Comparison of ENCODE assay signal across 28 mouse cellular contexts in genomic region chr5:69802612-69803011, GRCm38 (mm10).
DNase-seq lines count a peak whose midpoint lies in the region; ATAC-seq and TF ChIP-seq lines count a peak whose summit lies in the region.
"Had no signal": no experiment of that assay in that cellular context is flagged by ENCODE, and none has a peak within 500 bp of the region (broad histone marks: within the 10 kb centered on the region; RNA-seq: fewer than 3 reads in every experiment).

No protein-coding gene starts in this region.

- H3K27ac ChIP-seq in layer of hippocampus, adult 2 months, result peak overlapping the region; percentile 71
- H3K27ac ChIP-seq: embryonic facial prominence, embryonic 10.5 days; embryonic facial prominence, embryonic 13.5 days; forebrain, embryonic 12.5 days; forebrain, embryonic 15.5 days; heart, embryonic 15.5 days; hindbrain, embryonic 10.5 days; hindbrain, embryonic 13.5 days had no signal

- H3K4me3 ChIP-seq in layer of hippocampus, adult 2 months, result no peak overlapping the region
- H3K4me3 ChIP-seq: embryonic facial prominence, embryonic 10.5 days; embryonic facial prominence, embryonic 13.5 days; erythroblast, embryonic 14.5 days; forebrain, embryonic 12.5 days; forebrain, embryonic 15.5 days; heart, embryonic 12.5 days; heart, embryonic 15.5 days; hindbrain, embryonic 10.5 days; hindbrain, embryonic 13.5 days had no signal

- TF ChIP-seq CTCF in layer of hippocampus, adult 2 months (conservative IDR thresholded peaks at IDR 0.05), result no peak

- ATAC-seq in frontal cortex, adult (ENCODE audit: low TSS enrichment), result peak; percentile 78
- ATAC-seq: activated CD4-positive, CD25-positive, alpha-beta regulatory T cell, adult 4 months; forebrain, embryonic 15.5 days; hindbrain, embryonic 16.5 days had no signal

- DNase-seq in frontal cortex, postnatal 25 days (ENCODE audit: low spot score in 2 of 2), result no peak
- peak in 1 of 2 experiments; percentile 3 for DNase-seq in layer of hippocampus, adult 2 months (ENCODE audit: low spot score in 2 of 2)
- no peak for DNase-seq in layer of hippocampus, postnatal 10 days (ENCODE audit: low spot score in 2 of 2)
- peak; percentile 40 for DNase-seq in brain, adult 2 months (ENCODE audit: low read depth, low spot score)
- peak; percentile 52 for DNase-seq in telencephalon, adult 2 months (ENCODE audit: low read depth, low spot score)
- no peak for DNase-seq in testis, postnatal 10 days (ENCODE audit: low spot score)
- DNase-seq: adrenal gland, adult 8-10 months; adrenal gland, postnatal 36 days; cerebellum, adult 11 months; cerebellum, adult 2 months; cerebellum, adult 9-11 months; cerebellum, postnatal 25 days; embryo, embryonic 11 days; gastrocnemius, postnatal 36 days; heart, postnatal 10 days; heart, postnatal 36 days had no signal

Comparison
In these comparisons a context has a peak if more than half of its experiments do, and no peak if none do; other contexts are left out.
1. DNase-seq: peak in brain, adult 2 months (single experiment) and telencephalon, adult 2 months (single experiment); none in frontal cortex, postnatal 25 days (0 of 2), layer of hippocampus, postnatal 10 days (0 of 2) and testis, postnatal 10 days (single experiment).